Mouse (Mus musculus): ENCODE data around the gene Esam. TPM values are rescaled to one million over a fixed set of nuclear protein-coding genes. Genes with fewer than 3 reads are reported as not detected.
A peak's percentile ranks its signal among the peaks of the same experiment; 100 is the strongest.

Esam gene
- polyA plus RNA-seq, 1 experiment from 2014 or later = 43.7 TPM

- Histone ChIP-seq H3K27me3 (ENCODE audit: insufficient read depth, poor library complexity, severe bottlenecking) (peaks cover 34% of the 10 kb centered on the region), H3K9me3 (no peaks in the 10 kb centered on the region), H3K4me3 (no peak within 1 kb of the TSS), H3K27ac (peak within 1 kb of the TSS; percentile 36; the same call in 1 of the 2 replicates), H3K36me3 (peaks cover 3% of the 10 kb centered on the region; the same call in 1 of the 2 replicates), H3K4me1 (peaks cover 29% of the 10 kb centered on the region)
- peak; percentile 65 for DNase-seq (ENCODE audit: low spot score)
- WGBS = 46% methylated on average over 23 of the region's 23 CpGs
Observed at GRCm38 (mm10) chr9:37539170-37540025, 11.5 kb downstream of the Esam start, which contains the start of gene Vsig2. Gene Vsig2 (plus strand): TSS chr9:37539255.

- Histone ChIP-seq H3K9me3 (no peaks in the 10 kb centered on the region), H3K4me1 (peaks cover 38% of the 10 kb centered on the region), H3K27ac (no peak overlapping the region), H3K27me3 (ENCODE audit: insufficient read depth, poor library complexity, severe bottlenecking) (peaks cover 37% of the 10 kb centered on the region), H3K36me3 (no peaks in the 10 kb centered on the region; the same call in 1 of the 2 replicates), H3K4me3 (no peak overlapping the region)
- WGBS = 88% methylated on average over 4 of the region's 4 CpGs
- no peak for DNase-seq (ENCODE audit: low spot score)
Observed at GRCm38 (mm10) chr9:37540226-37540625, 12.3 kb downstream of the Esam start.

- peaks cover 45% of the 10 kb centered on the region for H3K4me1 ChIP-seq
- H3K27me3 ChIP-seq (ENCODE audit: insufficient read depth, poor library complexity, severe bottlenecking) = peaks cover 44% of the 10 kb centered on the region
- WGBS = 76% methylated on average over 6 of the region's 6 CpGs
- H3K27ac ChIP-seq = no peak overlapping the region
- no peaks in the 10 kb centered on the region; the same call in 1 of the 2 replicates for H3K36me3 ChIP-seq
- no peak for DNase-seq (ENCODE audit: low spot score)
- no peaks in the 10 kb centered on the region for H3K9me3 ChIP-seq
- H3K4me3 ChIP-seq = no peak overlapping the region
Observed at GRCm38 (mm10) chr9:37540701-37541575, 13.1 kb downstream of the Esam start.

- peak; percentile 69 for DNase-seq (ENCODE audit: low spot score)
- Histone ChIP-seq H3K27ac (no peak overlapping the region), H3K4me3 (no peak overlapping the region), H3K9me3 (no peaks in the 10 kb centered on the region), H3K36me3 (no peaks in the 10 kb centered on the region; the same call in 1 of the 2 replicates), H3K4me1 (peaks cover 40% of the 10 kb centered on the region), H3K27me3 (ENCODE audit: insufficient read depth, poor library complexity, severe bottlenecking) (peaks cover 52% of the 10 kb centered on the region)
- WGBS = 61% methylated on average over 7 of the region's 7 CpGs
Observed at GRCm38 (mm10) chr9:37541851-37542642, 14.2 kb downstream of the Esam start.

GRCm38 (mm10) chr9:37543869-37544440 is 16.1 kb downstream of the Esam start:
- peaks cover 32% of the 10 kb centered on the region for H3K4me1 ChIP-seq
- no peak overlapping the region for H3K27ac ChIP-seq
- no peaks in the 10 kb centered on the region; the same call in 1 of the 2 replicates for H3K36me3 ChIP-seq
- H3K4me3 ChIP-seq = peak overlapping the region; percentile 56
- no peaks in the 10 kb centered on the region for H3K9me3 ChIP-seq
- 29% methylated on average over 12 of the region's 12 CpGs for WGBS
- peaks cover 62% of the 10 kb centered on the region for H3K27me3 ChIP-seq (ENCODE audit: insufficient read depth, poor library complexity, severe bottlenecking)
- DNase-seq (ENCODE audit: low spot score) = peak; percentile 73

- DNase-seq (ENCODE audit: low spot score) = peak; percentile 81
- Histone ChIP-seq H3K4me1 (peaks cover 27% of the 10 kb centered on the region), H3K9me3 (no peaks in the 10 kb centered on the region), H3K27me3 (ENCODE audit: insufficient read depth, poor library complexity, severe bottlenecking) (peaks cover 62% of the 10 kb centered on the region), H3K4me3 (peak overlapping the region; percentile 56), H3K36me3 (no peaks in the 10 kb centered on the region), H3K27ac (no peak overlapping the region; the same call in 1 of the 2 replicates)
- under 1% methylated on average over 29 of the region's 29 CpGs for WGBS
Observed at GRCm38 (mm10) chr9:37544447-37545165, 16.7 kb downstream of the Esam start.

DNA sequence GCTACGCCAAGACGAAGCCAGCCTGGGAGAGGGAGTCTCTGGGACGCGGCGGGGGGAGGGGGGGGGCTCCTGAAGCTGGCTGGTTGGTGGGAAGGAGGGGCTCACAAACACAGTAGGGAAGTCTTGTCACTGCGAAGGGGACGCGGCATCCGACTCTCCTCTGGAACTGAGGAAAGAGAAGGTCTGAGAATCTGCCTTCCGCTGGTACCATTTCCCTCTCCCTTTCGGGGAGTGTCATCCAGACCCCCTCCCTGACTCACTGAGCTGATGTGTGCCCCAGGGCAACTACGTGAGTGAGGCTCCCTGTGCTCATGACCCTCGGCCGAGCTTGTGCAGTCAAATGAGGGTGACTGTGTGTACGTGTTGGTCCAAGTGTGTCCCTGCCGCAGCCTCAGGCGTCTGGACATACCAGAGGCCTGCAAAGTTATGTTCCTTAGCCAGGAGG is 17.3 kb downstream of the Esam start:
- no peak overlapping the region for H3K27ac ChIP-seq
- H3K9me3 ChIP-seq = no peaks in the 10 kb centered on the region
- H3K4me1 ChIP-seq = peaks cover 26% of the 10 kb centered on the region
- WGBS = 5% methylated on average over 17 of the region's 17 CpGs
- DNase-seq (ENCODE audit: low spot score) = peak; percentile 77
- peak overlapping the region; percentile 56 for H3K4me3 ChIP-seq
- H3K36me3 ChIP-seq = no peaks in the 10 kb centered on the region
- H3K27me3 ChIP-seq (ENCODE audit: insufficient read depth, poor library complexity, severe bottlenecking) = peaks cover 62% of the 10 kb centered on the region

DNA sequence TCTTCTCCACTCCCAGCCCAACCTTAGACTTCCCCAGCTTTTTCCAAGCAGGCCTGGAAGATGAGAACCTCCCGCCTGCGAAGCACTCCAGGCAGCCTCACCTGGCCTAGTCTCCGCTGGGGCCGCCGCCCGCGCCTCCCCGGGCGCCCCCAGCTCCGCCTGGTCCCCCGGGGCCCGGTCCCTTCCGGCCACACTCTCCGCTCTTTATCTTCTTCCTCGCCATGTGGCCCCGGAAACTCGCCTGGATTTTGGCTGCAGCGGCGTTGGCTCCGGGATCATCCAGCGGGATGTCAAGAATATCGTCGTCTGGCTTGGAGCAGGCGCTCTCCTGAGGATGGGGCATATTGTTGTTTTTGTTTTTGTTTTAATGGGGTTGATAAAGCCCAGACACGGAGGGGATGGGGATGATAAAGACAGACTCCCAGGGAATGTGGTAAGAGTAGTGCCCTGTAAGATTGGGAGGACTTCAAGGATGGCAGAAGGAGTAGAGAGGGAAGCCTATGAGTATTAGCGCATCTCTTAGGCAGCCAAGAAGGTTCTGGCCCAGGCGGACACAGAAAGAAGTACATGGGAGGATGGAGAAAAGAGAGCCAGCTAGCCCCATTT is 18.1 kb downstream of the Esam start:
- H3K4me1 ChIP-seq = peaks cover 23% of the 10 kb centered on the region
- DNase-seq (ENCODE audit: low spot score) = no peak
- 0 out of 2 replicates have a peak overlapping the region, but pooled peaks have one; percentile 38 for H3K27ac ChIP-seq
- WGBS = 9% methylated on average over 27 of the region's 27 CpGs
- H3K27me3 ChIP-seq (ENCODE audit: insufficient read depth, poor library complexity, severe bottlenecking) = peaks cover 67% of the 10 kb centered on the region
- H3K4me3 ChIP-seq = peak overlapping the region; percentile 56; the same call in 1 of the 2 replicates
- no peaks in the 10 kb centered on the region for H3K9me3 ChIP-seq
- H3K36me3 ChIP-seq = no peaks in the 10 kb centered on the region

GRCm38 (mm10) chr9:37546889-37547288 is 19.0 kb downstream of the Esam start:
- Histone ChIP-seq H3K36me3 (no peaks in the 10 kb centered on the region), H3K27me3 (ENCODE audit: insufficient read depth, poor library complexity, severe bottlenecking) (peaks cover 76% of the 10 kb centered on the region), H3K9me3 (no peaks in the 10 kb centered on the region), H3K4me3 (no peak overlapping the region), H3K27ac (no peak overlapping the region), H3K4me1 (peaks cover 29% of the 10 kb centered on the region)
- WGBS = 84% methylated on average over 1 of the region's 1 CpGs
- no peak for DNase-seq (ENCODE audit: low spot score)

- H3K4me1 ChIP-seq = peaks cover 37% of the 10 kb centered on the region
- DNase-seq (ENCODE audit: low spot score) = no peak
- H3K27ac ChIP-seq = no peak overlapping the region
- peaks cover 92% of the 10 kb centered on the region for H3K27me3 ChIP-seq (ENCODE audit: insufficient read depth, poor library complexity, severe bottlenecking)
- no peaks in the 10 kb centered on the region for H3K9me3 ChIP-seq
- H3K4me3 ChIP-seq = no peak overlapping the region
- no peaks in the 10 kb centered on the region for H3K36me3 ChIP-seq
- WGBS = 50% methylated on average over 1 of the region's 1 CpGs
Observed at GRCm38 (mm10) chr9:37550435-37550834, 22.6 kb downstream of the Esam start.
